In genomic region chr14:7889834-7890233, GRCm38 (mm10) we compare ENCODE assay signal across 8 mouse cellular contexts.
DNase-seq lines count a peak whose midpoint lies in the region; ATAC-seq lines count a peak whose summit lies in the region.

No protein-coding gene starts in this region.

- DNase-seq in heart, postnatal 36 days = no peak
- peak; percentile 69 for DNase-seq in CD4-positive, CD25-positive, alpha-beta regulatory T cell, adult 2 months (ENCODE audit: low read depth, low spot score)
- DNase-seq in midbrain, embryonic 14.5 days = no peak
- DNase-seq in right cerebral cortex, postnatal 25 days = no peak
- no peak for DNase-seq in left cerebral cortex, adult 9 months (ENCODE audit: low spot score in 2 of 2)
- DNase-seq in retina, postnatal 1 day = no peak

- H3K4me1 ChIP-seq in heart, embryonic 13.5 days = peaks cover 27% of the 10 kb centered on the region
- peaks cover 27% of the 10 kb centered on the region for H3K4me1 ChIP-seq in forebrain, embryonic 16.5 days (replicated peaks; ENCODE audit: control insufficient read depth, insufficient read depth, low read length)
- peaks cover 11% of the 10 kb centered on the region; the same call in 1 of the 2 replicates for H3K4me1 ChIP-seq in midbrain, embryonic 14.5 days (ENCODE audit: control insufficient read depth, insufficient read depth, low read length)

- intact Hi-C loops in heart, postnatal 36 days (cut with DNase I) = loop anchor here (5.0 kb wide), 2 partner anchors 47 to 73 kb away; partner anchors contain the start of gene Flnb

- no peaks in the 10 kb centered on the region for H3K27me3 ChIP-seq in heart, embryonic 13.5 days (replicated peaks)
- H3K27me3 ChIP-seq in forebrain, embryonic 16.5 days (replicated peaks; ENCODE audit: control insufficient read depth, insufficient read depth, low read length) = no peaks in the 10 kb centered on the region
- H3K27me3 ChIP-seq in midbrain, embryonic 14.5 days (ENCODE audit: control insufficient read depth, insufficient read depth, low read length) = no peaks in the 10 kb centered on the region

- 76% methylated on average over 9 of the region's 9 CpGs for WGBS in heart, embryonic 13.5 days
- 28% methylated on average over 9 of the region's 9 CpGs for WGBS in forebrain, embryonic 16.5 days
- 81% methylated on average over 9 of the region's 9 CpGs for WGBS in midbrain, embryonic 14.5 days

- peak overlapping the region; percentile 64 for H3K27ac ChIP-seq in heart, embryonic 13.5 days (replicated peaks)
- peak overlapping the region; percentile 95 for H3K27ac ChIP-seq in forebrain, embryonic 16.5 days (ENCODE audit: low read length)
- peak overlapping the region; percentile 74 for H3K27ac ChIP-seq in midbrain, embryonic 14.5 days (replicated peaks; ENCODE audit: low read depth, low read length)

- H3K4me2 ChIP-seq in heart, embryonic 13.5 days = no peak overlapping the region
- H3K4me2 ChIP-seq in forebrain, embryonic 16.5 days (ENCODE audit: low read length) = peak overlapping the region; percentile 27
- no peak overlapping the region for H3K4me2 ChIP-seq in midbrain, embryonic 14.5 days (ENCODE audit: low read length)

- no peak for ATAC-seq in heart, embryonic 13.5 days (ENCODE audit: extremely low read depth, insufficient number of reproducible peaks, low FRiP score, low TSS enrichment)
- peak; percentile 32; the same call in 1 of the 2 replicates for ATAC-seq in forebrain, embryonic 16.5 days
- no peak for ATAC-seq in midbrain, embryonic 14.5 days (ENCODE audit: low FRiP score, low TSS enrichment)

- H3K36me3 ChIP-seq in heart, embryonic 13.5 days = peaks cover 82% of the 10 kb centered on the region
- H3K36me3 ChIP-seq in forebrain, embryonic 16.5 days (ENCODE audit: control insufficient read depth, insufficient read depth) = peaks cover 26% of the 10 kb centered on the region
- peaks cover 46% of the 10 kb centered on the region for H3K36me3 ChIP-seq in midbrain, embryonic 14.5 days (ENCODE audit: control insufficient read depth, insufficient read depth, low read length)

- H3K9ac ChIP-seq in heart, embryonic 13.5 days = no peak overlapping the region
- no peak overlapping the region for H3K9ac ChIP-seq in forebrain, embryonic 16.5 days (replicated peaks; ENCODE audit: low read depth, low read length)
- H3K9ac ChIP-seq in midbrain, embryonic 14.5 days (replicated peaks; ENCODE audit: low read length) = no peak overlapping the region

- no peak overlapping the region for H3K4me3 ChIP-seq in heart, embryonic 13.5 days
- H3K4me3 ChIP-seq in forebrain, embryonic 16.5 days (replicated peaks; ENCODE audit: low read length) = no peak overlapping the region
- no peak overlapping the region for H3K4me3 ChIP-seq in midbrain, embryonic 14.5 days (replicated peaks; ENCODE audit: low read depth, low read length)

- no peaks in the 10 kb centered on the region for H3K9me3 ChIP-seq in heart, embryonic 13.5 days
- no peaks in the 10 kb centered on the region for H3K9me3 ChIP-seq in forebrain, embryonic 16.5 days (ENCODE audit: control insufficient read depth, low read length)
- no peaks in the 10 kb centered on the region for H3K9me3 ChIP-seq in midbrain, embryonic 14.5 days (ENCODE audit: control insufficient read depth, low read length)
